Mouse (Mus musculus) forebrain, embryonic 10.5 days (tissue): Measurements from ENCODE around the gene Fkbp10. TPM values are rescaled to one million over a fixed set of nuclear protein-coding genes. Genes with fewer than 3 reads are reported as not detected.

Experiments used
- DNase-seq: peaks from one replicate; pipeline ENCODE4 v3.0.0-alpha.2; 2017; ENCODE audit warnings: low spot score; ENCODE audit errors: extremely low spot score
- H3K27ac ChIP-seq: fragments of 300-500 bp; sonication (generic); 2 replicates; pipeline ENCODE4 v1.5.1; 2016; ENCODE audit warnings: mild to moderate bottlenecking
- H3K27me3 ChIP-seq: fragments of 300-500 bp; sonication (generic); 2 replicates; pipeline ENCODE4 v1.6.1; 2016; ENCODE audit warnings: mild to moderate bottlenecking; ENCODE audit not compliant: poor library complexity, severe bottlenecking
- H3K36me3 ChIP-seq: fragments of 300-500 bp; sonication (generic); replicated peaks from 2 replicates; pipeline ENCODE4 v1.6.1; 2016; ENCODE audit warnings: mild to moderate bottlenecking, moderate library complexity
- H3K4me1 ChIP-seq: fragments of 300-500 bp; sonication (generic); 2 replicates; pipeline ENCODE4 v1.6.1; 2016
- H3K4me3 ChIP-seq: fragments of 300-500 bp; sonication (generic); 2 replicates; pipeline ENCODE4 v1.5.1; 2016; ENCODE audit warnings: mild to moderate bottlenecking, moderate library complexity
- H3K9me3 ChIP-seq: fragments of 300-500 bp; sonication (generic); 2 replicates; pipeline ENCODE4 v1.6.1; 2016; ENCODE audit warnings: mild to moderate bottlenecking, moderate library complexity
- WGBS: fragments of 180-500 bp; shearing (Covaris S2); methylation state at CpG from one replicate; pipeline ENCODE4 v1.1.7; 2016; 5-methylcytosine and 5-hydroxymethylcytosine counted together
- polyA plus RNA-seq: library from polyadenylated mRNA; unstranded; fragments of >200 nt; fragmentation: Nextera tagmentation; extraction: Ambion mirVana; gene quantifications from 2 replicates; pipeline ENCODE4 v1.2.1, GENCODE M21; 2016

Gene Fkbp10
- polyA plus RNA-seq, 1 experiment from 2014 or later, result 37.6 TPM

DNA sequence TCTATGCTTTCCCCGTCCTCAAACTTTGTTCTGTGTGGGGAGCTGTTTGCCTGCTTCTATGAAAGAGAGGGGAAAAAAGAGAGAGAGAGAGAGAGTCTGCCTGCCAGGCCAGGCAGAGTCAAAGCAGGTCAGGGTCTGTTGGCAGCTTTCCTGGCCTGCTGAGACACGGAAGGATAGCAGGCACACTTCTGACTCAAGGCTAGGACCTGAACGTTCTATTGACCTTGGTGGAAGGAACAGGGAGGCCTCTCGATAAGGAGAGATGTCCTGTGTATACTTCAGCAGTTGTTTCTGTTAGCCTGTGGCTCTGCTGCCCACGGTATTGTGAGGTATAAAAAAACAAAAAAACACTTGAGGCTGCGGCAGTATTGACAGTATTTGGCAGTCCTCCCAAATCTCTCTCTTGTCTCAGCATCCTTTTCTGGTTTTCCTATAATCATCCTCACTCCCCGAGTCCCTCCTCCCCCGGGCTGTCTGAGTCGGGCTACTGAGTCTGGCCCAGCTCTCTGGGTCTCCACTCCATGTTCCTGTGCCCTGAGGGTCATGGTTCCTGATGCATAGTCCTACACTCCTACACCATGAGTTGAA is 13.2 kb downstream of the Fkbp10 start:
- H3K9me3 ChIP-seq, result no peaks in the 10 kb centered on the region
- no peak for DNase-seq
- 89% methylated on average over 9 of the region's 9 CpGs for WGBS
- no peak overlapping the region for H3K27ac ChIP-seq
- peaks cover 72% of the 10 kb centered on the region for H3K36me3 ChIP-seq
- 0 out of 2 replicates have a peak, but pooled peaks cover 10% of the 10 kb centered on the region for H3K4me1 ChIP-seq
- H3K27me3 ChIP-seq, result no peaks in the 10 kb centered on the region
- H3K4me3 ChIP-seq, result no peak overlapping the region

GRCm38 (mm10) chr11:100430052-100430451 is 14.6 kb downstream of the Fkbp10 start:
- Histone ChIP-seq H3K36me3 (peaks cover 71% of the 10 kb centered on the region), H3K4me1 (0 out of 2 replicates have a peak, but pooled peaks cover 10% of the 10 kb centered on the region), H3K4me3 (no peak overlapping the region), H3K27ac (no peak overlapping the region), H3K9me3 (no peaks in the 10 kb centered on the region), H3K27me3 (no peaks in the 10 kb centered on the region)
- no peak for DNase-seq
- WGBS, result 94% methylated on average over 7 of the region's 7 CpGs

DNA sequence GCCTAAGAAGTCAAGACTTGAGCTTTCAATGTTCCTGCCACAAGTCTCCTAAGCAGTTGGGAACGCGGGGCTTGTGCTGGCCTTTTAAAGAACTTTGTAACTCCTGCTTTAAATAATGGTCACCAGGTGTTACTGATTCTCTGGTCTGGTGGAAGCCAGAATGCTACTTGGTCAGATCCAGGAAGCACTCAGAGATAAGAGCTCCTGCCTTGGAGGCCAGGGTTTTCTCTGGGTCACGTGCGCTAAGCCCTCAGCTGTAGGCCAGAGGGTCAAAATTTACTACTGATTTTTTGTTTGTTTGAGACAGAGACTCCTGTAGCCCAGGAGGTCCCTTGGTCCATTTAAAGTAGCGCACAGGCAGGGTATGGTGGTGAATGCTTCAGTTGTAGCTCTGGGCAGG is 16.5 kb downstream of the Fkbp10 start:
- no peak for DNase-seq
- Histone ChIP-seq H3K27ac (no peak overlapping the region), H3K9me3 (no peaks in the 10 kb centered on the region), H3K36me3 (peaks cover 80% of the 10 kb centered on the region), H3K4me3 (no peak overlapping the region), H3K27me3 (no peaks in the 10 kb centered on the region), H3K4me1 (peaks cover 11% of the 10 kb centered on the region)
- 93% methylated on average over 5 of the region's 5 CpGs for WGBS

DNA sequence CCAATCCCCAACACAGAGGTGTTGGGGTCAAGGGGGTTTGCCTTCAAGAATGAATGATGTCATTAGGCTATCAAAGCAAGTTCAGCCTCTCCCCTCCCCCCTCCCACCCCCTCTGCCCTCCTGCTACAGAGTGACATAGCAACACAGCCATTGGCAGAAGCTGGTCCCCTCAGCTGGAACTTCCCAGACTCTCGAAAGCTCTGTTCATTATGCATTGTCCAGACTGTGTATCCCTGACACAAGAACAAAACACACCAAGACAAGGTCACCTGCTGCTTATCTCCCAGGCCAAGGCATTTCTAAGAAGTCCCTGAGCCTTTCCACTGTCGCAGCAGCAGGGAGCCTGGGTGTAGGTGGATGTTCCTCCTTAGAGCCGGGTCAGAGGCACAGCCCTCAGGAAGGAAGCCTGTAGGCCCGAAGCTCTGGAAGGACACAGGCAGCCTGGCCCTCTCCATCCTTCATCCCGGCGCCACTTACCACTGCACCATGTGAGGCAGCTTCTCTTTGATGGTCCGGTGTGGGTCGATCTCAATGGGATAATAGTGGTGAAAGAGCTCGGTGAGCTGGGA is 20.3 kb downstream of the Fkbp10 start:
- no peaks in the 10 kb centered on the region for H3K9me3 ChIP-seq
- peaks cover 24% of the 10 kb centered on the region for H3K4me1 ChIP-seq
- H3K27ac ChIP-seq, result no peak overlapping the region
- WGBS, result 74% methylated on average over 9 of the region's 9 CpGs
- H3K36me3 ChIP-seq, result peaks cover 79% of the 10 kb centered on the region
- no peak for DNase-seq
- no peak overlapping the region for H3K4me3 ChIP-seq
- H3K27me3 ChIP-seq, result no peaks in the 10 kb centered on the region

- H3K36me3 ChIP-seq, result peaks cover 59% of the 10 kb centered on the region
- DNase-seq, result no peak
- no peaks in the 10 kb centered on the region for H3K27me3 ChIP-seq
- 83% methylated on average over 1 of the region's 1 CpGs for WGBS
- no peaks in the 10 kb centered on the region for H3K9me3 ChIP-seq
- peaks cover 35% of the 10 kb centered on the region for H3K4me1 ChIP-seq
- no peak overlapping the region for H3K27ac ChIP-seq
- H3K4me3 ChIP-seq, result no peak overlapping the region
Observed at GRCm38 (mm10) chr11:100437901-100438300, 22.4 kb downstream of the Fkbp10 start.

DNA sequence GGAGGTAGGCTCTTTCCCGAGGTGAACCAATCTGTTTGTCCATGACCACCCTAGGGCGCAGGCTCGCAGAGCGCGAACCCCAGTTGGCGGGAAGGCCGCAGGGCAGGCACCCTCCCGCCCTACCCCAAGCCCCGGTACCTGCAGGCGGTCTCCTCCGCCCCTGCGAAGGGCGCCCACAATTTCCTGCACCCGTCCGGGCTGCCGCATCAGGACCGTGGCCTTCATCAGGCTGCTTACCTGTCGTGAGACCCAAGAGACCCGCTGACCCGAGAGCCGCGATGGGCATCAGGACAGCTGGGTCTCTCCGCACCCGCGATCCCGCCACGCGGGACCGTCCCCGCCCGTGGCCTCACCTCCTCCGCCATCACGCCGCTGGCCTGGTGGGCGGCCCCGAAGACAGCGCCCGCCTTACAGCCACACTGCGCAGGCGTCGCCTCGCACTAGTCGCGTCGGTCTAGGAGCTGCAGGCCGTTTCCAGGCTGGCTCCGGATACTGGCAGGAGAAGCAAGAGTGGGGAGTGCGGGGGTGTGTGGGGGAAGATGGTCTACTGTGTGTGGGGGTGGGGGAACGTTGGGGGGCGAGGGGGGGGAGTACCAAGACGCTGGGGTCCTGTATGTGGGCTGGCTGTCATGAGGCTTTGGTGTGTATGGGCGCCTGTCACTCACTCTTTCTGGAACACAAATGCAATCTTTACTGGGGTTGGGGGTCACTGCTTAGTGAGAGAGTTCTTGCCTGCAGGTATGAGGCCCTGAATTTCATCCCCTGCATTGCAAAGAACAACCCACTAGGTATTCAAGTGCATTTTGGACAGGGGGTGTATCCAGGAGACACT is 25.4 kb downstream of the Fkbp10 start:
- Histone ChIP-seq H3K27me3 (no peaks in the 10 kb centered on the region), H3K27ac (peak overlapping the region; percentile 90), H3K9me3 (no peaks in the 10 kb centered on the region), H3K4me3 (peak overlapping the region; percentile 70), H3K4me1 (peaks cover 28% of the 10 kb centered on the region), H3K36me3 (peaks cover 34% of the 10 kb centered on the region)
- WGBS, result 2% methylated on average over 52 of the region's 52 CpGs
- DNase-seq, result peak; percentile 72

DNA sequence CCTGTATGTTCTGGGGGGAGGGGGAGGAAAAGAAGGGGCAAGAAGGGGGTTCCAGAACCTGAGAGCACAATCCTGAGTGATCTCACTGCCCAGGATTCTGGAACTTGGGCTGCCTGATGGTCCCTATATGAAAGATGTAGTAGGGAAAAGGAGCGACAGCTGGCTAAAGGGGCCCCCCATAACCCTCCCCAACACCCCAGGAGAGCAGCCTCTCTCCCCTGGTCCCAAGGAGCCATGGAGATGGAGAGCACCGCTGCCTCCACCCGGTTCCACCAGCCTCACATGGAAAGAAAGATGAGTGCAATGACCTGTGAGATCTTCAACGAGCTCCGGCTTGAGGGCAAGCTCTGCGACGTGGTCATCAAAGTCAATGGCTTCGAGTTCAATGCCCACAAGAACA is 26.3 kb downstream of the Fkbp10 start, which contains the start of the genes Nt5c3b and Klhl10:
Nt5c3b (minus strand) TSS at position 12 of the 400 bp plus-strand sequence.
Klhl10 (plus strand) TSS at position 121 of the 400 bp plus-strand sequence.
- Histone ChIP-seq H3K36me3 (peaks cover 25% of the 10 kb centered on the region), H3K27me3 (no peaks in the 10 kb centered on the region), H3K4me1 (peaks cover 24% of the 10 kb centered on the region), H3K9me3 (no peaks in the 10 kb centered on the region), H3K4me3 (peak within 1 kb of the TSS; percentile 70), H3K27ac (peak within 1 kb of the TSS; percentile 90)
- 91% methylated on average over 8 of the region's 8 CpGs for WGBS
- no peak for DNase-seq

DNA sequence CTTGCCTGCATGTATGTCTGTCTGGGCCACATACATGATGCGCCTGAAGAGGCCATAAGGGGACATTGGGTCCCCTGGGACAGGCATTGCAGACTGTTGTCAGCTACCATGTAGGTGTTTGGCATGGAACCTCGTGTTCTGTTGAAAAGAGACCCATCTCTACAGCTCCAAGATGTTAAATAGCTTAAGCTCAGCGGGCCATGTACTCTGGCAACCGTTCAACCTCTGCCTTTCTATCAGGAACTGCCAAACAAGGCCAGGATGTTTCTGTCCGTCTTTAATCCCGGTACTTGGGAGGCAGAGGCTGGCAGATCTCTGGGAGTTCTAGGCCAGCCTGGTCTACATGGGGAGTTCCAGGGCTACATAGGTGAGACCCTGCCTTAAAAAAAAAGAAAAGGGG is 27.1 kb downstream of the Fkbp10 start:
- H3K36me3 ChIP-seq, result peaks cover 17% of the 10 kb centered on the region
- no peak for DNase-seq
- H3K4me3 ChIP-seq, result no peak overlapping the region
- peaks cover 24% of the 10 kb centered on the region for H3K4me1 ChIP-seq
- 92% methylated on average over 6 of the region's 6 CpGs for WGBS
- no peaks in the 10 kb centered on the region for H3K9me3 ChIP-seq
- no peaks in the 10 kb centered on the region for H3K27me3 ChIP-seq
- no peak overlapping the region for H3K27ac ChIP-seq

GRCm38 (mm10) chr11:100457247-100457646 is 41.8 kb downstream of the Fkbp10 start:
- Histone ChIP-seq H3K27me3 (no peaks in the 10 kb centered on the region), H3K27ac (no peak overlapping the region), H3K4me3 (no peak overlapping the region), H3K4me1 (no peaks in the 10 kb centered on the region), H3K36me3 (peaks cover 70% of the 10 kb centered on the region), H3K9me3 (peaks cover 2% of the 10 kb centered on the region; the same call in 1 of the 2 replicates)
- 88% methylated on average over 4 of the region's 4 CpGs for WGBS
- DNase-seq, result no peak

- Histone ChIP-seq H3K36me3 (peaks cover 73% of the 10 kb centered on the region), H3K4me1 (no peaks in the 10 kb centered on the region), H3K27me3 (no peaks in the 10 kb centered on the region), H3K4me3 (no peak overlapping the region), H3K27ac (no peak overlapping the region), H3K9me3 (no peaks in the 10 kb centered on the region)
- WGBS, result 94% methylated on average over 5 of the region's 5 CpGs
- no peak for DNase-seq
Observed at GRCm38 (mm10) chr11:100457711-100458110, 42.2 kb downstream of the Fkbp10 start.

DNA sequence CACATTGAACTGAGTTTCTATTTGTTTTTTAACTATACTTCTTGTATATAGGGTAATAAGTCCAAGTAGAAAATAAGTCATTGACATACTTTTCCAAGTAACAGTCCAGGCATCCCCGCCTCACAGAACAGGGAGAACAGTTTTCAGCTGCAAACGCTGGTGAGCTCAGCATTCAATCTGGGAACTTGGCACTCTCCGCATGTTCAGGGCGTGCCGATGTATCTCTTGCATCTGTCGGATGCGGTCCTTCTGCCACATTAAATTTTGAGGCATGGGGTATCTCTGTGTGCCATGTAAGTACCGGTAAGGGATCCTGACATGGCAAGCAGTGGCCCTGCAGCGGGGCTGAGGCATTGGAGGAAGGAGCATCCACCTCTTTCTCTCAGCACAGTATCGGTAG is 47.2 kb downstream of the Fkbp10 start:
- H3K4me1 ChIP-seq, result no peaks in the 10 kb centered on the region
- H3K9me3 ChIP-seq, result no peaks in the 10 kb centered on the region
- H3K27me3 ChIP-seq, result no peaks in the 10 kb centered on the region
- DNase-seq, result no peak
- H3K27ac ChIP-seq, result no peak overlapping the region
- H3K4me3 ChIP-seq, result no peak overlapping the region
- H3K36me3 ChIP-seq, result peaks cover 80% of the 10 kb centered on the region
- WGBS, result 95% methylated on average over 10 of the region's 10 CpGs

DNA sequence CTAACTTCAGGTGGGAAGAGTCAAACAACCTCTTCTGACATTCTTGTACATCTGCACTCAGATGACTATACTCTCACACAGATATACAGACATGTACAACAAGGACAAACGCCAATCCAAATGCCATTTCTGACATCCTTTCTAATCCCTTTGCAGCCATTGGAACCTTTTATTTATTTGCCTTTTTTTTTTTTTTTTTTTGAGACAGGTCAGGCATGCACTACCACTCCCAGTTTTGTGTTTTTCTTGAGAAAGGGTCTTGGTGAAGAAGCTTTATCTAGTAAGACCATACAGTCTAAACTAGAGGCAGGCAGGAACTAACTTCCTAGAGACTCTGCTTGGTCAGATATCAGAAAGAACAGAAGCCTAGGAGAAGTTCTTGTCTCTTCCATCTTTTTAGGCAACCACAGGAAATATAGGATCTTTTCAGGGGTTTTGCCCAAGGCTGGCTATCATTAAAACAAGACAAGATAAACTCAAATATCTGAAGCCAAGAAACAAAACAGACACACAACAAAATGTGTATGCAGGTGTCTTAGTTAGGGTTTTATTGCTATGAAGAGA is 49.8 kb downstream of the Fkbp10 start:
- Histone ChIP-seq H3K4me1 (peaks cover 6% of the 10 kb centered on the region), H3K36me3 (peaks cover 85% of the 10 kb centered on the region), H3K4me3 (no peak overlapping the region), H3K27ac (no peak overlapping the region), H3K9me3 (no peaks in the 10 kb centered on the region), H3K27me3 (no peaks in the 10 kb centered on the region)
- no peak for DNase-seq
- 91% methylated on average over 1 of the region's 1 CpGs for WGBS
